Mouse (Mus musculus): ENCODE data around the gene Hdac6.
"Not testable (repeated sequence)": the region's sequence is repeated elsewhere in the genome, so short reads cannot be mapped to it uniquely, and the experiment has no call there.

Gene Hdac6

DNA sequence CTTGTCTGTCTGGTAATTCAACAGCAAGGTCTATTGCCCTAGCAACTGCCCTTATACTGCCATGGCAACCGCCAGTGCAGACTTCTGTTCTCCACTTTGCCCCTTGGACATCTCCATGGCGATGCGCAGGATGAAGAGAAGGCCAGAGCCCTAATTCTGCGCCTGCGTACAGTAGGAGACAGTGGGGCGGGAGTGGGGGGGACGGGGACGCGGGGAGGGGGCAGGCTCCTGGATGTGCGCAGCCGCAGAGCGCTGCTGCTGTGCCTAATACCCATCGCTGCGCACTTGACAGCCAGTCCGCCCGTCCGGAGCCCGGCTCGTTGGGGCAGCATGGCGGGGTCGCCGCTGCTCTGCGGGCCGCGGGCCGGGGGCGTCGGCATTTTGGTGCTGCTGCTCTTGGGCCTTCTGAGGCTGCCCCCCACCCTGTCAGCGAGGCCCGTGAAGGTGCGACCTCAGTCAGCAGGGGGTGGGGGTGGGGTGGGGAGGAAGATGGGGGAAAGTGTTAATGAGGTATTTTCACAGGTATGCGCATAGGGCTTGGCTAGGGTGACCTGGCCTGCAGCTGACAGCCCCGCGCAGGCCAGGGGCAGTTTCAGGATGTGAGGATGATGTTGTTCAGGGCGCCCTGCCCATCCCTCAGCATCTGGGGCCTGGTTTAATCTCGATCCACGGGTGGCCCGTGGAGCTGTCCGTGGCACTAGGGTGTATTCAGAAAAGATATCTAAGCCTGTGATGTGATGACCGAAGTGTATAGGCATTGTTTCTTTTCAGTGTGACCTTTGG, 27.9 kb downstream of the Hdac6 start, which contains the start of gene Pcsk1n:
TSS of gene Pcsk1n (plus strand) at position 222 of the 783 bp plus-strand sequence.
- DNase-seq = peak; percentile 69

DNA sequence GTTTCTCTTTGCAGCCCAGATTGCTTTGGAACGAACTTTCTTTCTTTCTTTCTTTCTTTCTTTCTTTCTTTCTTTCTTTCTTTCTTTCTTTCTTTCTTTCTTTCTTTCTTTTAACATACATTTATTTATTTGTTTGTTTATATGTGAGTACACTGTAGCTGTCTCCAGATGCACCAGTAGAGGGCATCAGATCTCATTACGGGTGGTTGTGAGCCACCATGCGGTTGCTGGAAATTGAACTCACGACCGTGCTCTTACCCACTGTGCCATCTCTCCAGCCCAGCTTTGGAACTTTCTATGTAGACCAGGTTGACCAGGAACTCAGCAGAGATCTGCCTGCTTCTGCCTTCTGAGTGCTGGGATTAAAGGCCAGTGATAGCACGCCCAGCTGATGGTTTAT, 29.7 kb downstream of the Hdac6 start:
- DNase-seq = not testable (repeated sequence)

DNA sequence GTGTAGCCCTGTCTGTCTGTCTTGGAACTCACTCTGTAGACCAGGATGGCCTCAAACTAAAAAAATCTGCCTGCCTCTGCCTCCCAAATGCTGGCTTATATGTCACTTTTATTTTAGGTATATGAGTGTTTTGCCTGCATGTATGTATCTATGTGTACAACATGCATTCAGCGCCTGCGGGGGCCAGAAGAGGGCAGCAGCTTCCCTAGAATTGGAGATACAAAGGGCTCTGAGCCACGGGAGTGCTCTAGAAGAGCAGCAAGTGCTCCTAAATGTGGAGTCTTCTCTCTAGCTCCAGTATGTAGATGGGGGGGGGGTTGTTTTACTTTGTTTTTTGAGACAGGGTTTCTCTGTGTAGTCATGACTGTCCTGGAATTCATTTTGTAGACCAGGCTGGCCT, 32.0 kb downstream of the Hdac6 start:
- DNase-seq = peak; percentile 58

DNA sequence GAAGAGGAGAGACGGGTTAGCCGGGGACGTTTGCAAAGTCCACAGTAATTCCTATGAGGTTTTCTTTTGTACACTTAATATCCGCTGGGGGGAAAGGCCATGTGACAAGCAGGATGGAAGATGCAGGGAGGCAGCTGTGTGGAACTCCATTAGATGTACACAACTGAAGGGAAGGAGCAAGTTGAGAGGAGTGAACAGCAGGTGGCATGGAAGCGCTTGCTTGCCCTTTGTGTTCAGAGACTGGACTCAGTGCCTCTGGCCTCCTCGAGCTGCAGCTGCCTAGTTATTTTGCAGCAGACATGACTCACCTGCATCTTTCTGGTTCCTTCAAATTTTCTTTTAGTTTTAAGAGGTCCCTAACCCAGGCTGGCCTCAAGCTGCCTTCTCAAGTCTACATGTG, 37.2 kb downstream of the Hdac6 start:
- DNase-seq = no peak

DNA sequence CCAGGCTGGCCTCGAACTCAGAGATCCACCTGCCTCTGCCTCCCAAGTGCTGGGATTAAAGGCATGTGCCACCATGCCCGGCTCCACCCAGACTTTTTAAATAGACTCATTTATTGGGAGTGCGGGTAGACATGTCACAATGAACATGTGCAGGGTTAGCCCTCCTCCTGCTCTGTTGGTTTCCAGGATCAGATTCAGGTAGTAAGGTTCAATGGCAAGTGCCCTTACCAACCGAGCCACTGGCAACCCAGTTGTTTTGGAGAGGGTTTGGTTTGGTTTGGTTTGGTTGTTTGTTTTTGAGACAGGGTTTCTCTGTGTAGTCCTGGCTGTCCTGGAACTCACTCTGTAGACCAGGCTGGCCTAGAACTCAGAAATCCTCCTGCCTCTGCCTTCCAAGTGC, 38.4 kb downstream of the Hdac6 start, which contains the start of gene Gm10490:
TSS of gene Gm10490 (plus strand) at position 301 of the 400 bp plus-strand sequence.
- DNase-seq = not testable (repeated sequence)

DNA sequence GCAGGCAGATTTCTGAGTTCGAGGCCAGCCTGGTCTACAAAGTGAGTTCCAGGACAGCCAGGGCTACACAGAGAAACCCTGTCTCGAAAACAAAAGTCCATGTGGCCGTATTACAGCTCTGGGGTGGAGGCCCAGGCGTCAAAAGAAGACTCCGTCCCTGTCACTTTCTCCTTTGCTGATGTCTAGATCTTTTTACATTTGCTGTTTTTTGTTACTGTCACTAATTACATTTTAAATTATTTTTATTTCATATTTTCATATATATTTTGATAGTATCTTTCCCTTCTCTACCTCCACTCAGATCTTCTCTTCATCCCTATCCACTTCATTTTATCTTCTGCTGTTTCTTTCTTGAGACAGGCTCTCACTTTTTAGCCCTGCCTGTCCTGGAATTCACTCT, 40.0 kb downstream of the Hdac6 start, which contains the start of gene Gm10491:
TSS of gene Gm10491 (minus strand) at position 101 of the 400 bp plus-strand sequence.
- no peak for DNase-seq

DNA sequence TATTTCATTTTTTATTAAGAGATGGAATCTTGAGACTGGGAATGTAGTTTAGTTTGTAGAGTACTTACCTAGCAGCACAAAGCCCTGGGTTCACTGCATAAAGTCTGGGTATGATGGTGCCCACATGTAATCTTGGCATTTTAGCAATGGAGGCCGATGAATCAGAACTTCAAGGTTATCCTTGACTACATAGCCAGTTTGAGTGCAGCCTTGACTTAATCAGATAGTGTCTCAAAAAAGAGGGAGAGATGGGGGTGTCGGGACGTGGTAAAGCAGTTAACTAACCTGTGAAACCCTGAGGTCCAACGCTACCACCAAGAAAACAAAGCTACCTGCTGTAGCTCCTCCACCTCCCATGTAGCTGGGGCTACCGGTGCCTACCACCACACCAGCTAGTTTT, 43.2 kb downstream of the Hdac6 start:
- no peak for DNase-seq

DNA sequence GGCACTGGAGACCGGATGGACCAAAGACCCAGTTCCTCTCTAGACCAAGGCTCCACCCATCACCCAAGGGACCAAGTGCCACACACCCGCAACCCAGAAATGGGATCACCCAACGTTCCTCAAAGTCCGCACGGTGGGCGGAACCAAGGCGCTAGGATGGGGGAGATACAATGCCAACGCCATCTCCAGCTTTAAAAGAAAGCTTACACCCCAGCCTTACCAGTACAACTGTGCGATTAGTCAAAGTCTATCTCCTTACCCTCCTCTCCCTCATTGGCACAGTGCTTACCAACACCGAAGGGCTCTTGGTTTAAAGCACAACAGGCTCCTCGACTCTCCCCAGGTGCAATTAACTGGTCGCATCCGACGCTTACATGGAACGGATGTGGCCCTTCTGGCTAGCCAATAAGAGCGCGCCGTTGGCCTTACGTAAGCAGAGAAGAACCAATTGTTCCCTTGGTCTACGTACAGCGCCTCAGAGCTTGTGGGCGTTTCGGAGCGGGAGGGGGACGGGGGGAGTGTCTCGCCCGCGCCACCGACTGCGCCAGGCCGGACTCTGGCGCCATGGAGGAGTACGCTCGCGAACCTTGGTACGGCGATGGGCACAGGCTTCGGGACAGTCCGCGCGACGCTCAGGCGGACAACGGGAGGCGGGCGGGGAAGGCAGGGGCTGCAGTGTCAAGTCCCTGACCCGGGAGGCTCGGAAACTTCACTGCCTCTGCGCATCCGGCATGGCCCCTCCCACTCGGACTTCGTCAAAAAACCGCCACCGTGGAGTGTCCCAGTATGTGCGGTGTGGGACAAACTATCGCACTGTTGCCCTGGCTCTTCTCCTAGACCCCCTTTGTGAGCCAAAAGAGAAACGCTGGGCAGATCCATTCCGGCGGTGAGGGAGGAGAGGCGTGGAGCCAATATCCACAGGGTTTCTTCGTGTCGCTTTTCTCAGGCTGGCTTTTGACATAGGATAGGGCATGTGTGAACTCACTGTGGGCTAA, 48.5 kb downstream of the Hdac6 start, which contains the start of the genes Pqbp1 and Timm17b:
TSS of gene Pqbp1 (minus strand) at position 390 of the 995 bp plus-strand sequence.
TSS of gene Timm17b (plus strand) at position 478 of the 995 bp plus-strand sequence.
- DNase-seq = peak; percentile 92

DNA sequence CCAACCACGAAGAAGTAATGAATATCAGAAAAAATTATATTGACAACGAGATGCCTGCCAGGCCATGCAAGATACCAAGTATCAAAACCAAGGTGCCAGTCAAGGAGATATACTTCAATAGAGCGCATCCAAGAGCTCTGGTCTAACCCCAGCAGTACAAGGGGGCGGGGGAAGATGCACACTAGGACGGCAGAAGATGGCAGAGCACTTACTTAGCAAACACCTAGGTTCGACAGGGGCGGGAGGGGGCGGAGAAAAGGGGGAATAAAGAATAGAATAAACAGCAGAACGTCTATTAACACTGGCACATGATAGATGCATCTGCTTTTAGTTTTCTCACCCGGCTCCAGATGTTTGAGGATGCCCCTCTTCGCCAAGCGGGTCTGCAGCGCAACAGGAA, 49.5 kb downstream of the Hdac6 start:
- peak; percentile 34 for DNase-seq

DNA sequence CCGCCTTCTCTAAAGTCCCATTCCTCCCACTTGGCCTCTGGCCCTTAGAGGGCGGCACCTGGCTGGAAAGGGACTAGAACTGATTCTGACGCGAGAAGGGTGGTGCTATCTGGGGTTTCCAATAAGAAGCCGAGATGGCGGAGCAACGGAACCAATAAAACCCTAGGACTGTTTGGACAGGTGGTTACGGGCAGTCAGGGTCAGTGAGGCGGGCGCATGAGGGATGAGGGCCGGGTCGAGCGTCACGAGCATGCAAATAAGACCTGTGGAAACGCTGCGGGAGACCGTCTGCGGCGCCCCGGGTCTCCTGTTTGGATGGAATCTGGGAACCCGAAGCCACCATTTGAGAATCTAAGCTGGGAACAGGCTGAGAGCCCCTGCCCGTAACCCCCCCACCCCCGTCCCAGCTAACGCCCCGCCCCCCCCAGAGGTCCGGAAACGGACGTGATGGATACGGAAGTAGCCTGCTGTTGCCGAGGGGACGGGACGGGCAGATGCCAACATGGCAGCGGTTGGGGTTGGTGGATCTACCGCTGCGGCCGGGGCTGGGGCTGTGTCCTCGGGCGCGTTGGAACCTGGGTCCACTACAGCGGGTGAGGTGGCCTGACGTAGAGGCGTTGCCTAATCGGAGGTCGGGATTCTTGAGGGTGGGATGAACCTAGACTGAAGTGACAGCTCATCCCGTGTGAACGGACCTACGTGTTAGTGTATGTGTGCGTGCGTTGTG, 63.7 kb downstream of the Hdac6 start, which contains the start of gene Slc35a2:
TSS of gene Slc35a2 (plus strand) at position 188 of the 727 bp plus-strand sequence.
- DNase-seq = peak; percentile 92
